Mouse (Mus musculus) left cerebral cortex, adult 11 months (tissue): Measurements from ENCODE around the gene Rdh13.

Experiments
- DNase-seq: peaks from one replicate; pipeline ENCODE4 v3.0.0; 2022; ENCODE audit warnings: low spot score

Rdh13 gene

DNA sequence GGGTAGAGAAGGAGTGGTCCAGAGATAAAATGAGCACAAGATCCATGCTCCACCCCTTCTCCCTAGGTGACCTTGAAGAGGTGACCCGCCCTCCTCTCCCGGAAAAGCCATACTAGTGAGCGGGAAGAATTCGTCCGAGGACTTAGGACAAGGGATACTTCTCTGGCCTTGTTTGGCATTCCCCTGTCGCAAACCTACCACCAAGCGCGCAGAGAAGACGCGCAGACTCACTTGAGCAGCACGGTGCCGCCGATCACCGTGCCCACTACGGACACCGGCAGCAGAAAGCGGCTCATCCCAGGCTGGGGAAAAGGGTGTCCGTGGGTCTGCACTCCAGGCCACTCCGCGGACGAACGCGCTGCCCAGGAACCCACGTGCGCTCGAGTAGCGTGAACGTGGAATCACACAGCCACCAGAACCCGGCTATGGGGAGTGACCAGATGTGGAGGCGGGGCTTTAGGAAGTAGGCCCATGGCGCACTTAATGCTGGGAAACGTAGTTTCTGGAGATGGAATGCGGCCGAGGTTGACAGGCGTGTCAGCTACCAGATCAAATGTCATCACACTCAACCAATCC is at the start of gene Rdh13:
TSS of gene Rdh13 (minus strand) at position 434 of the 576 bp plus-strand sequence.
- DNase-seq: peak; percentile 85

DNA sequence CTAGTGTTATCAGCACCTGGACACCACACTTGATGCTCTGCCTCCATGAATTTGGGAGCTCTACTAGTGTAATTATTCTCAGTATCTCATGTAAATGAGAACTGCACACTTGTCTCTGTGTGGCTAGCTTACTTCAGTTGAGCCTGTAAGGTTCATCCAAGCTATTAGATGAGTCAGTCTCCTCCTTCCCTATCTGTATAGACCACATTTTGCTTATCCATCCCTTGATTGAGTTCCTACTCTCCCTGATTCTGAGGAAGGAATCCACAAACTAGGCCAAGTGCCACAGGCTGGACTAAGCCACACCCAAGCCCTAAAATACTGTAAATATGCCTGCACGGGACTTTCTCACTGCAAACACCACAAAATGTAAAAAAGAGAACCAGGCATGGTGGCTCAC is 48.5 kb upstream of the Rdh13 start:
- DNase-seq: no peak

DNA sequence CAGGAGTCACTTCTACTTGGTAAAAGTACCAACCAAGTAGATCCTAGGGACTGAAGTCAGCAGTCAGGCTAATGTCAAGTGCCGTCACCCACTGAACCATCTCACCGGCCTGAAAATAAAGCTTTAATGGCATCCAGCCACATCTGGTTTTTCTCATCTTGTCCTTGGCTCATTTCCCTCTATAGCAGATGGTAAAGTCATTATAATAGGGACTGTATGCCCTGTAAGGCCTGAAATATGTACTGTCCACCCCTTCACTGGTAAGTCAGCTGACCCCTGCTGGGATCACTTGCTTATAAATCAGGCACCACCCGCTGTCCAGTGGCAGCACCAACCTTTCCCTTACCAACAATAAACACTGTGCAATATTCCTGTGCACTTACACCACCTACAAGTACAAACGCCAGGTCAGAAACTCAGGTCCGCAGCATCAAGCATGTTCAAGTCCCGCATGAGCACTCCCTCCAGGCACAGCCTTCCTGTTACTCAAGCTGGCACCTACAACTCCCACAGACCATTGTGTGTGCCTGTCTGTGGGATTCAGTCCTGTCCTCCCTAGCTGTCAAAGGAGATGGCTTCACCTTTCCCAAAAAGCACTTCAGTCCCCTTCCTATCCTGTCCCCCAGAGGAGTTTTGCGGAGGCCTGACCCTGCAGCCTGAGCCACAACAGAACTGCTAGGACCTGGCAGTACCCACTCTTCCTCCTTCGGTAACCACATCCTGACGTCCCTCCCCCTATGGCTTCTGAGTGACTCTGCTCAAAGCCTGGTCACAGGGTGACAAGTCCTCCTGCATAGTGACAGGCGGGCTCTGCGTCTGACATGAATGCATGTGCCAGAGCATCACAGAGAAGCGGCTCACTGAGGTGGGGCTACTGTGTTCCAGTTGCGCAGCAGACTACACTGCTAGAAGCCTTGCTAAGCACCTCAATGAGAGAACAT is 47.1 kb upstream of the Rdh13 start:
- no peak for DNase-seq

DNA sequence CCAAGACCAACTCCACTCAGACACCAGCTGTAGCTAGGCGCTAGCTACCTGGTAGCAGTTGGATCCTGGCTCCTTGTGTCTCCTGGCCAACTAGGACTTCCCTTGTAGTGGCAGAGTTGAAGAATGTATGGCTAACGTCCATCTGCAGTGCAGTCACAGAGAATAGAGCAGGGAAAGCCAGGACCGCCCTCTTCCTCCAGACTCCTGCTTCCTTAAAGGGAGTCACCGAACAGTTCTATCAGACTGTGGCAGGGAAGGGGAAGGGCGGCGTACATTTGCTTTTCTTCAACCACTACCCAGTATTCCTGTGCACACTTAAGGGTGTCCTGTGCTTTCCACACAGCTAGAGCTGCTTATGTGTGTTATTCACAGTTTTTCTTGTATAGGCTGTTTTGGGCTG is 45.9 kb upstream of the Rdh13 start:
- DNase-seq: no peak

DNA sequence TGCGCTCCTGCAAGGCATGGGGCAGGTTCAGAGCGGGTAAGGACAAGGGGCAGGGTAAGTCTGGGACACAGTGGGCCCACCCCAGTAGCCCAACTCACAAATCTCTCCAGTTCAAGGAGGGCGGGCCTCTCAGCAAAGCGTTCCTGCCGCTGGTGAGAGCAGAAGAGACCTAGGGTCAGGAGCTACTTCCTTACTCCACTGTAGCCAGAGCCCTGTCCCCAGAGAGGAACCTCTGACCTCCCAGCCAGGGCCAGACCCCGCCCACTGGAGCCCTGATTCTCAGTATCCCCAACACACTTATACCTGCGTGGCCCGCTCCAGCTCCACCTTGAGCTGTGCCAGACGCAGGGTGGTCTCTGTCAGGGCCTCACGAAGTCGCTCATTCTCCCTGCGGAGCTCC is 36.8 kb upstream of the Rdh13 start:
- DNase-seq: no peak

DNA sequence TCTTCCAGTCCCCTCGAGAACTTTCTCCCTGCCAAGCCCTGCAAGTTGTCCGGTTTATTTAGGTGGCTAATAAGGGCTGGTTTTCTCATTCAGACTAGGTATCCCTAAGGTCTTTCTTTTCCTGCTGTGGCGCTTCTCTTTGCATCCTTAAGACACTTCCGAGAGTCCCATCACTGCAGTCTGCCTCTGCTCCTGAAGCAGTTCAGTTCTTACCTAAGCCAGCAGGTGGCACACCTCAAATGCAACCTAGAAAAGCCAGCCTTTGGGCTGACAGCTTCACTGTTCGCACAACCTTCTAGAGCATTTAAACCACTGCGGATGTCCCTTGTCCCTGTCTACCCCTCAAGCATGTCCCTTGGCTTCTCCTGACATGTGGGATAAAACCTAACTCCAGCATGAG is 34.2 kb upstream of the Rdh13 start:
- DNase-seq: no peak

DNA sequence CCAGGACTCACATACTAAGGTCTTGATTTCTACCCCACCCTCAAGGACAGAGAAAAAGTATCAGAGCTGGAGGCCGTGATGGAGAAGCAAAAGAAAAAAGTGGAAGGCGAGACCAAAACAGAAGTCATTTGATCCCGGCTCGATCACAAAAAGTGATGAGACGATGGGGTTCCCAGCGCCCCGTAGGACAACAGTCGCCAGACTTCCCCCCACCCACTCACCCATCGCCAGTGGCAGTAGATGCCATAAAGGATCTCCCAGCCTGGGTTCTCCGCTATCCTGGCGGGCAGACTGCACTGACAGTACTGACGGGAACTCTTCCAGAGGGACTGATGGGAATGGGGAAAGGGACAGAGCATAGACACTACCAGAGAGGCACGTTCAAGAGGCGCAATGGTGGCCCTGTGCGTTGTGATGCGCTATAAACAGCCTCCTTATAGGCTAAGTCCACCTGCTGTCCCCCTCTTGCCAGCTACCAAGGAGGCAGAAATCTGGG is 33.4 kb upstream of the Rdh13 start:
- no peak for DNase-seq

DNA sequence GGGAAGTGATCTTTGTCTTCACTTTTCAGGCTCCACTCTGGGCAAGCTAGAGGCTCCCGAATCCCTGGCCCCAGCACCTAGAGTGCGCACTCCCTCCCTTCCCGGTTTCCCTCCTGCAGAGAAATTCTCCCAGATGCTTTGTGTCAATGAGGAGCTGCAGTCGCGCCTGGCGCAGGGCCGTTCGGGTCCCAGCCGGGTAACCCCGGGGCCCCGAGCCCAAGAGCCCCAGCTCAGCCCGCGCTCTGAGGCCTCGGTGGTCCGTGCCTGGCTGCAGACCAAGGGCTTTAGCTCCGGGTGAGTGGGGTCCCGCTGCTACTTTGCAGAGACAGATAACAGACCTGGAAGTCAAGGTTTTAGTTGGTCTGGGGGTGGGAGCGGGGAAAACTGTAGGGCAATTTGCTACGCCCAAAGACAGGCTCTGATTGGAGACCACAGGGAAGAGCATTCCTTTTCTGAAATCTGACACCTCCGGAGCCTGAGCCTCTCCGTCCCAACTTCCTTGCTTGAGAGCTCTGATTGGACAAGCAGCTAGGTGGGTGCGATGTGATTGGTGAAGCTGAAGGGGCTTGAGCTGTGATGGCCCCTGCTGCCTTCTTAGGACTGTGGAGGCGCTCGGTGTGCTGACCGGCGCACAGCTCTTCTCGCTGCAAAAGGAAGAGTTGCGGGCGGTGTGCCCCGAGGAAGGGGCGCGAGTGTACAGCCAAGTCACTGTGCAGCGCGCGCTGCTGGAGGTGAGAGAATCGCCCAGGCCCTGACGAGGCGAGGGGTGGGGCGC is 32.8 kb upstream of the Rdh13 start:
- DNase-seq: no peak

DNA sequence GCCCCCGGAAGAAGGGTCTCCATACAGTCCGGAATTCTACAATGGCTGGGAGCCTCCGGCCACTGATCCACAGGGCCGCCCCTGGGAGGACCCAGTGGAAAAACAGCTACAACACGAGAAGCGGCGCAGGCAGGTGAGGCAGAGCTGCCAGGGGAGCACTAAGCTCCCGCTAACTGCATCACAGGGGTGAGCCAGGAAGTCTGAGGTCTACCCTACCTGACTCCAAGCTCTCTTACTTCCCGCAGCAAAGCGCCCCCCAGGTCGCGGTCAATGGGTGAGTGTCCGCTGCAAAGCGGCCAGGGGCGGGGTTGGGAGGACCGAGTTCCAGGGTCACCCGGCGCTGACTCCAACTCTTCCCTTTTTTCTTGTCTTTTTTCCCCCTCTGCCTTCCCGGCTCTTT is 28.5 kb upstream of the Rdh13 start:
- DNase-seq: no peak

DNA sequence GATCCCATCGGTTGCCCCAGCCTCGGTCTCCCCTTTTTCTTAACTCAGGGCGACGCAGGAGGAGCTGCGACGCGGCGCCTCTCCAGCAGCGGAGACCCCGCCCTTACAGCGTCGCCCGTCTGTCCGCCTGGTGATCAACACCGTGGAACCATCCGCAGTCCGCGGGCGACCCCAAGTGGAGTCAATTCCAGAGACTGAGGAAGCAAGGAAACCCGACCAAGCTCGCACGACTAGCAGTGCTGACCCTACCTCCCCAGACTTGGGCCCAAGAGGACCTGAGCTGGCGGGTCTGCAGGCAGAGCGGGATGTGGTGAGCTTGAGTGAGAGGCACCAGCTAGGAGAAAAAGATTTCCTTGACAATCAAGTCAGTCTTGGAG is 25.7 kb upstream of the Rdh13 start:
- DNase-seq: peak; percentile 68

DNA sequence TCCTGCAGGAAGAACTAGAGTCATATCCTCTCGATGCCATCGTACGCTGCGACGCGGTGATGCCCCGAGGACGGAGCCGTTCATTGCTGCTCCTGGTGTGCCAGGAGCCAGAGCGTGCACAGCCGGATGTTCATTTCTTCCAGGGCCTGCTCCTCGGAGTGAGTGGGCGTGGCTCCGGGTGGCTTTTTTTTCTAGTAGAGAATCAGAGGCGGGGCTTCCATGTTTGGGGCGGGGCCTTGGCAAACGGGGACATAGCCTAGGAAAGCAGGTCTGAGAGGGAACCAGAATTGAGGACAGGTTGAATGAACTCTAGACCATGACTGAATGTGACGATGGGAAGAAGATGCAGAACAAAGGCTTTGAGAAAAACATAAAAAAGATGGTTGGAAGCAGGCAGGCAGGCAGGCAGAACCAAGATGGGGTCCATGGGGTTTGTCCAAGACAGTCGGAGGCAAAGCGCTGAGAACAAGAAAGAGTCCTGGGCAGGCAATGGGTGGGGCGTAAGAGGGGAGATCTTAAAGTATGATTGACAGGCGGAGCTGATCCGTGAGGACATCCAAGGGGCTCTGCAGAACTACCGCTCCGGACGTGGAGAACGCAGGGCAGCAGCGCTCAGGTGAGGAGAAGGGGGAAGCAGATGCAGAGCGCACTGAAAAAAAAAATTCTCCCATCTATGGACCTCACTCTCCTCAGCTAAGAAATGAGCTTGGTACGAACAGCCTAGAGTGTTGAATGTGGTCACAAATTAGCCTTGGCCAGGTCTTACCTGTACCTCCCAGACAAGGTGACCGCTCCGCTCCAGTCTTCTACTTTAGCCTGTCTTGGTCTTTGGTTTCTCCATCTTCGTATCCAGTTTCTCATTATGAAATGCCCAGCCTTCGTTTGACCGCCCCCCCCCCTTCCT is 25.1 kb upstream of the Rdh13 start:
- no peak for DNase-seq

DNA sequence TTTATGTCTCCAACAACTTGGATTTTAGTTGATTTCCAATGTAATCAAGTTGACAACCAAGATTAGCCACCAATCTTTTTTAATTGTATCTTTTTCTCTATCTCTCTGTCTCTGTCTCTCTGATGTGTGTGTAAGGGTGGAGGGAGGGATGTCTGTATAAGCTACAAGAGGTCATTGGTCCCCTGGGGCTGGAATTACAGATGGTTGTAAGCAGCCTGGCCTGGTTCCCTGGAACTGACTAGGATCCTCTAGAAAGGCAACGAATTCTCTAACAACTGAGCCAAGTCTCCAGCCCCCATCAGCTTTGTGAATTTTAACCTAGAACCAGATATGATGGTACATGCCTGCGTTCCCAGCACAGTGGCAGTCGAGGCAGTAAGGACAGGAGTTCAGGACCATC is 22.4 kb upstream of the Rdh13 start:
- DNase-seq: no peak

DNA sequence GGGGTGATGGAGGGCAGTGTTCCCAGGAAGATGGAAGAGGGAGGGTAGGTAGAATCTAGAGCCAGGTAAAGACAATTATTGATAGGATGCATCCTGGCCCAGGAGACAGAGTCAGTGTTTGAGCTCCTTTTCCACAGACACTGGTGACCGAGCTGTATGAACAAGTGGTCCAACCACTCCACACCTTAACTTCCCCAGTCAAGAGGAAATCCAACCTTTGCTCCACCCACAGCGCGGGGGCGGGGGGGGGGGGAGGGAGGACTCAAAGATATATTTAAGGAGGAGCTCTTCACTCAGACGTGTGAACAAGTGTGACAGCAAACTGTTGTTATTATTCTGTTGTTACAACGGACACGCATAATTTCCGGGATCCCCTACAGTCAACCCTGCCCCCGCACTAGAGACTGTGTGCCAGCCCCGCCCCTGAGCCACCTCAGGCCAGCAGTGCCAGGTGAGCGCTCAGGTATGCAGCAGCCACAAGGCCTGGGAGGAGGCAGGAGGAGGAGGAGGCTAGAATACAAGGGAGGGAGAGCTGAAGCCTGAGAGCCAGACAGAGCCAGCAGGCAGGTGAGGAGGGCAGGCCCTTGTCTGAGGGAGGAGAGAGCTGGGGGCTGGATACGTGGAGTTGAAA is 18.9 kb upstream of the Rdh13 start:
- DNase-seq: no peak

DNA sequence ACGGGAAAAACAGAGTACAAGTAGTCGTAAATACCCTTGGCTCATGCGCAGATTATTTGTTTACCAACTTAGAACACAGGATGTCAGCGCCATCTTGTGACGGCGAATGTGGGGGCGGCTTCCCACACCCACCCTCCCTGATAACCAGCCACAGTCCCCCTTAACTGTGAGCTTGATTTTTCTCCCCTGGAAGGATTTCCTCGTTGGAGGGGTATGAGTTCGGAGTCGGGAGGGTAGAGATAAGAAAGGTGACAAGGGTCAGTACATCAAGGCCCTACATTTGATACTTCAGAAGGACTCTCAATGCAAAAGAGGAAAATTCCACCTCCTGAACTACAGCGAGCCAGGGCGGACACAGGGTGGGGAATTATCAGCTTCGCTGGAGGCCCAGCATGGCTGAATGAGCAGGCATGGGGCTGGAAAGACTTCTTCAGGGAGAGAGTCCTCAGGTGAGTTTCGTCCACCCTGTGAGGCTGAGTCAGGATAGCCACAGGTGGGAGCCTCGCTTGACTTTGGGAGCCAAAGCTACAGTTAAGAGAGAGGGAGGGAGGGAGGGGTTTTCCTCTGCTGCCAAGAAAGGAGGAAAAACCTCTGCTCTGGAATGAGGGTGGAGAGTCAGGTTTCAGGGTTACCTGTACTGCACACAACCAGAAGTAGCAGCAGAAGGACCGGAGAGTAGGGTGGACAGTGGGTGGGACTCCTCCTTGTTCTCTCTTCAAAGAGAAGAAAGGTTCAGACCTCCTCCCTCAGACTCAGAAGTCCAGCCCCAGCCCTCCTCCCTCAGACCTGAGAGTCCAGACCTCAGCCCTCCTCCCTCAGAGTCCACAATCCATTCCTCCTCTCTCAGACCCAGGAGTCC is 15.4 kb upstream of the Rdh13 start, which contains the start of gene Eps8l1:
TSS of gene Eps8l1 (plus strand) at position 99 of the 859 bp plus-strand sequence.
- no peak for DNase-seq

DNA sequence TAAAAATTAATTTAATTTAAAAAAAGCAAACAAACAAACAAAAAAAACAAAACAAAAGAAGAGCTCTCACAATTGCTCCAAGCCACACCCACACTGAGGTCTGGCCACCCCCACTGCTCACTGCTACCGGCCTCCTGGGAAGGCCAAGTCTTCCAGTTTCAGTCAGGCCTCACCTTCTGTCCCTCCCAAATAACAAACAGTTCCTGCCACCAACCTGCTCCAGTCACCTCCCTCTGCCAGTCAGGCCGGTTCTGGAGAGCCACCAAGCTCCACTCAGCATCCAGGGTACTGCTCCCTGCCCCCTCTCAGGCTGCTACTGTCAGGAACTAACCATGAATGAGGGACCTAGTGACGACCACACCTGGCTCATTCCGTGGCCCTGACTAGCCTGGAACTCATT is 7.2 kb upstream of the Rdh13 start:
- DNase-seq: no peak

DNA sequence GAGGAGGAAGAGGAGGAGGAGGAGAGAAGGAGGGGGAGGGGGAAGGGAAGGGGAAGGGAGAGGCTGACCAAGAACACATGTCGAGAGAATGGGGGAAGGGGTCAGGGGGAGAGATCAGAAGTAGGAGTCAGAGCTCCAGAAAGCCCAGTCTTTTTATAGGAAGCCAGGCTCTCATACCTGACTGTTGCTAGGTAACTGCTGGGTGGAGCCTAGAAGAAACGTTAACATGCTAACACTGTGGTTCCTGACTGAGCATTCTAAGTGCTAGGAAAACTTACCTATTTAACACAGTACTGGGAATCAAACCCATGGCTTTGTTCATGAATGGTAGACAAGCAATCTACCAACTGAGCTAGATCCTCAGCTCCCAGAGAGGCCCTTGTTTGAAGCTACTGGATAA is 3.8 kb upstream of the Rdh13 start:
- DNase-seq: no peak

DNA sequence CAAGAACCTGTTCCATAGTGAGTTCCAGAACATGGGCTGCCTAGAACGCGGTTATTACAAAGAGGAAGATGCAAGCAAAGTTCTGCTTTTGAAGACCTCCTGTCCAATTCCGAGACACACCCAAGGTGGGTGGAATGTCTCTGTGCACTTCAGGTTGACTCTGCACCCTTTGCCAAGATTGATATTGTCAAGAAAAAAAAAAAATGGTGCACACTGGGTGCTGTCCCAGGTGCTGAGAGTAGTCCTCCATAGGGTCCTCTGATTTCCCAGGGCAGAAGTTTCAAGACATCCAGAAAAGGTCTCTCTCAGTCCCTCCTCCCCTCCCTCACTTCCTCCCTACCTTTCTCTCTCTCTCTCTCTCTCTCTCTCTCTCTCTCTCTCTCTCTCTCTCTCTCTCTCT is 3.0 kb upstream of the Rdh13 start:
- no peak for DNase-seq

DNA sequence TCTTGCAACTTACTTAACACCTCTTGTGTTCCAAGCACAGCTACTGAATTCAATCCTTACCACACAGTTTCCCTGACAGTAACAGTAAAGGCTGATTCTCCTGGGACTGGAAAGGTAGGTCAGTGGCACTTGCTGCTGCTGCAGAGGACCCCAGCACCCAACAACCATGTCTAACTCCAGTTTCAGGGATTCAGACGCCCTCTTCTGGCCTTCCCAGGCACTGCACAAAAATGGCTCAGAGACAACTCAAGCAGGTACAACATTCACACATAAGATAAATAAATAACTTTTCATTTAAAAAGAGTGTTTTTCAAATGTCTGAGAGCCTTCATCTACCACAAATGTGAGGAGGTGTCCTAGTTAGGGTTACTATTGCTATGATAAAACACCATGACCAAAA is 1.7 kb upstream of the Rdh13 start:
- DNase-seq: no peak

DNA sequence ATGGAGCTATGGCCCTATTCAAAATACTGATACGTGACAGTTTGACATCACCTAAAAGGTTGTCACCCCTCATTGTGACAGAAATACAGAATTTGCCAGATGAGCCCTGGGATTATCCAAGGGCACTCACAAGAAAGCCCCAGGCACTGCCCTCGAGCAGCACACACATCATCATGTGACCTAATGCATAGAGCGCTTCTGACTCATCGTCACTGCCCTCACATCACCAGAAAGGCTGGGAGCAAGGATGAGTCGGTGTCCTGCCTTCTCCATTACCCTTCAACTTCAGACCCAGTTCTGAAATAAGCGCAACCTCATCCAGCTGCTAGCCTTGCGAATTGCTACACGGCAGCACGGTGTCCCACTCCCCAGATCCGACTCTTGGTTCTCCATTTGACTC is 4.9 kb downstream of the Rdh13 start:
- no peak for DNase-seq

DNA sequence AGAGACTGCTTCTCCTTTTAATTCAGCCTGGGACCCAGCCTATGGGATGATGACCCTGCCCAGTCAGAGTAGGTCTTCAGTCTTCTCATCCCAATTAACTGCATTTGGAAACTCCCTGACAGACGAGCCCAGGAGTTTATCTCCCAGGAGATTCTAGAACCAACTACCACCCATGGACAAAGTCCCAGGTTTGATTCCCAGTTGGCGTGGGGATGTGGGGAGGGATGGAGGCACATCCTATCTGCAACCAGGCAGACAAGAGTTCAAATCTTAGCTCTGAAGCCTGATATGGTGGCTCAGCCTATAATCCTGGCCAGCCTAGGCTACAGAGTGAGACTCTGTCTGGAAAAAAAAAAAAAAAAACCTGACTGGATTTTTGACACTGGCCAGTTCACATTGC is 7.7 kb downstream of the Rdh13 start:
- DNase-seq: no peak
